Mouse (Mus musculus): ENCODE data around the gene Piga. TPM values are rescaled to one million over a fixed set of nuclear protein-coding genes. Genes with fewer than 3 reads are reported as not detected.

The Piga gene
- polyA plus RNA-seq, 1 experiment from 2014 or later = 12.2 TPM

- 42% methylated on average over 6 of the region's 6 CpGs for WGBS (ENCODE audit: insufficient replicate concordance)
- no peak overlapping the region for H3K27ac ChIP-seq (replicated peaks)
- ATAC-seq (ENCODE audit: insufficient read depth) = no peak
- H3K36me3 ChIP-seq (replicated peaks) = no peaks in the 10 kb centered on the region
- H3K9ac ChIP-seq = no peak overlapping the region
- no peaks in the 10 kb centered on the region for H3K9me3 ChIP-seq (replicated peaks)
- no peak overlapping the region for H3K4me3 ChIP-seq (replicated peaks)
- no peak overlapping the region for H3K4me2 ChIP-seq
- H3K4me1 ChIP-seq (replicated peaks) = no peaks in the 10 kb centered on the region
- no peaks in the 10 kb centered on the region; the same call in 1 of the 2 replicates for H3K27me3 ChIP-seq
Measured at GRCm38 (mm10) chrX:164459205-164459878, 39.8 kb downstream of the Piga start.

Other genes with a start within 250 kb of the Piga start
- gene Bmx, start 161.6 kb upstream of the Piga start, polyA plus RNA-seq (2015; fragmentation: Nextera tagmentation; extraction: Ambion mirVana) = 0.50 and 0.71 TPM in 2 replicates
- gene Pir, start 150.4 kb upstream of the Piga start, polyA plus RNA-seq (2015; fragmentation: Nextera tagmentation; extraction: Ambion mirVana) = 18.9 and 20.9 TPM in 2 replicates
- gene Vegfd, start 46.4 kb upstream of the Piga start, polyA plus RNA-seq (2015; fragmentation: Nextera tagmentation; extraction: Ambion mirVana) = 0.76 and 1.1 TPM in 2 replicates
- gene Asb11, start 17.2 kb downstream of the Piga start, polyA plus RNA-seq (2015; fragmentation: Nextera tagmentation; extraction: Ambion mirVana) = 0.08 and 0.12 TPM in 2 replicates
- not detected in 2 replicates for gene Asb9, start 86.5 kb downstream of the Piga start, polyA plus RNA-seq (2015; fragmentation: Nextera tagmentation; extraction: Ambion mirVana)